Mouse (Mus musculus): ENCODE results near the gene Vgf.

- TF ChIP-seq CTCF (IDR thresholded peaks at IDR 0.05; ENCODE audit: extremely low read depth, insufficient read length, insufficient replicate concordance, low read depth, low read length) (no peak), POLR2A (IDR thresholded peaks at IDR 0.05; ENCODE audit: low read depth, low read length) (no peak)
Measured at GRCm38 (mm10) chr5:137029643-137030415, 3.6 kb downstream of the Vgf start.

All from small intestine, adult 2 months (tissue).